Mouse (Mus musculus) lung, postnatal 4 days (tissue): ENCODE data around the gene Tbx1.

Experiments used
- DNase-seq, 2 experiments: peaks; one replicate each; pipeline ENCODE4 v3.0.0; 2021

Tbx1 gene

GRCm38 (mm10) chr16:18589804-18590790 lies at the start of gene Tbx1:
Gene Tbx1, minus strand, starts transcription at chr16:18590671.
- DNase-seq = no peak

DNA sequence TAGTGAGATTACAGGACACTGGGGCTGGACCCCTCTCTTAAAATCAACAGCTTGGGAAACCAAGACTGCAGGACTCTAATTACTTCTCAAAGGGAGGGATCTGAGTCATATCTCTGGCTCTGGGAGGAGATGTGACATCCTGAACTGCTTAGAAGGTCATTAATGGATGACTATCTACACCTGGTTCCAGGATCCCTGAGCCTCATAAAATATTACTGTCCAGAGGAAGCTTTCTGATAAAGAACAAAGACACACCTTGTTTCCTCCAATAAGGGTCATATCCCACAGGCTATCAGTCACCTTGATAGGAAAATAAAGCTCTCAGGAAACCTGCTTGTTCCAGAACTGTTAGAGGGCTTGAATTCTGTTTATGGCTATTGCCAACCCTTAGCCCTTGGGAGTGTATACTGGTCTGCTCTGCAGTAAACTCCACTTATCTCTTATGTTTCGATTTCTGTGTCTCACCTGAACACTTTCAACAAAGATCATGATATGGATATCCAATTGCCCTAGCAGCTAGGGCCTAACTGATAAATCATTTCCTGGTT lies 49.0 kb upstream of the Tbx1 start:
- no peak for DNase-seq

GRCm38 (mm10) chr16:18638396-18638795 lies 47.9 kb upstream of the Tbx1 start:
- DNase-seq = peak in 1 of 2 experiments; percentile 8

- DNase-seq = peak in 1 of 2 experiments; percentile 5
Measured at GRCm38 (mm10) chr16:18636804-18637203, 46.3 kb upstream of the Tbx1 start.

DNA sequence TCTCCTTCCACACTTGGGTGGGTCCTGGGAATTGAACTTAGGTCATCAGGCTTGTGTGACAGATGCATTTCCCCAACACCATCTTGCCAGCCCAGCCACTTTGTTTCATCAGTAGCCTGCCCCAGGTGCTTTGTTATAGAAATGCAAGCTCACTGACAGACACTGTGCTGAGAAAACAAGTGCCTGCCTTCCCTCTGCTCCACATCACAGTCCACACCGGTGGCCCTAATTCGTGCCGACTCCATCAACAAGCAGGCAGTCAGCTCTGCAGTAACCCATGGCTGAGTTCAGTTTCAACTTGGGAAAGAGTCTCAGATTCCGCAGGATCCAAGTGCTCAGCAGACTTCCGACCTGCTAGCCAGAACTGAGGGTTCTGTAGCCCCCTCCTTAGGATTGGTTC lies 45.9 kb upstream of the Tbx1 start:
- DNase-seq = peak in 1 of 2 experiments; percentile 4

DNA sequence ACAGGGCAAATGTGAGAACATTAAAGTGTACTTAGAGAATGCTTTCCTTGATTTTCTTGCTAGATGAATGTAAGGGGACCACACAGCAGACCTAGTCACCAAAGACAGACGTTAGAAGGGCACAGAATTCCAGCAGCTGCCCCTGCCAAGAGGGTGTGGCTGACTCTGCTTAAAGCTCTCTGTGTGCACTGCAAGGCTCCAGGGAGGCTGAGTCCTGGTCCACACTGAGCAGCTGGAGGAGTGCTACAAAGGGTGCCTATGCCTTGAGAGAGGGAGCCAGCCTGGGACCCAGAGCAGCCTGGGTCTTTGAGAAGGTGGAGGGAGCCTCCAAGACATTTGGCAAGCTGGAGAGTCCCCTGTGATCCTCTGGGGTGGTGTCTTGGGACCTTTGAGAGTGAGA lies 42.9 kb upstream of the Tbx1 start:
- DNase-seq = peak in 1 of 2 experiments; percentile 14

GRCm38 (mm10) chr16:18632816-18633215 lies 42.3 kb upstream of the Tbx1 start:
- peak in 1 of 2 experiments; percentile 9 for DNase-seq

DNA sequence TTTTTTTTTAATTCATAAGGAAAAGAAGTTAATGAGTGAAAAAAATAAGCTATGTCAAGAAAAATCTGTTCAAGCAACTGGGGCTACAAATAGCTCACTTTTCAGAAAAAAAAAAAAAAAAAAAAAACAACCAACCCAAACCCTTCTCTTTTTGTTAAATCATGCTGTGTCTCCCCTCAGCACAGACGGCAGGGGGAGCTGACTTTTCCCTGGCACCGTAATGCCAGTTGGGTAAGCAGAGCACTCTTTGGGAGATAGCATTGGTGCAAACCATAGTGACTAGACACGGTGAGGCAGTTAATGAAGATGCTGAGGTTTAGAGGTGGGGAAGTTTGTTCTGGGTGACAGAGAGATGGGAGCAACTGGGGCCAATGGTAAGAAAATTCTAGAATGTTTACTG lies 41.6 kb upstream of the Tbx1 start:
- DNase-seq = peak in 1 of 2 experiments; percentile 18

GRCm38 (mm10) chr16:18631141-18631540 lies 40.7 kb upstream of the Tbx1 start:
- DNase-seq = peak in 1 of 2 experiments; percentile 3

DNA sequence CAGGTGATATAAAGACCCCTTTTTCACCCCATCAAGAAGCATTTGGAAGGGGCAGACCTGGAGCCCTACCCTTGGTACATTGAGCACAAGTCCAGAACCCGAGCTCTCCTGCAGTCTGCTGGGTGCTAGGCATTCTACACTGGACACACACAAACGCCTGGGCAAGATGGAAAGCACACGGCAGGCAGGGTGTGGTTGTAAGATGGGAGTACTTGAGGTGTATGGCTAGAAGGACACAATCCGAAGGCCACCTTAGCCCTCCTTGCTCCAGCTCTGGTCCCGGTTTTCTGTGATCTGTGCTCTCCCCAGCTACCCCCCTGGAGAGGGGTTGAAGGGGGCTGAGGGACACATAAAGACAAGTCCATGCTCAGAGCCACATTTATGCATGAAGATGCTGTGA lies 39.8 kb upstream of the Tbx1 start:
- no peak for DNase-seq

DNA sequence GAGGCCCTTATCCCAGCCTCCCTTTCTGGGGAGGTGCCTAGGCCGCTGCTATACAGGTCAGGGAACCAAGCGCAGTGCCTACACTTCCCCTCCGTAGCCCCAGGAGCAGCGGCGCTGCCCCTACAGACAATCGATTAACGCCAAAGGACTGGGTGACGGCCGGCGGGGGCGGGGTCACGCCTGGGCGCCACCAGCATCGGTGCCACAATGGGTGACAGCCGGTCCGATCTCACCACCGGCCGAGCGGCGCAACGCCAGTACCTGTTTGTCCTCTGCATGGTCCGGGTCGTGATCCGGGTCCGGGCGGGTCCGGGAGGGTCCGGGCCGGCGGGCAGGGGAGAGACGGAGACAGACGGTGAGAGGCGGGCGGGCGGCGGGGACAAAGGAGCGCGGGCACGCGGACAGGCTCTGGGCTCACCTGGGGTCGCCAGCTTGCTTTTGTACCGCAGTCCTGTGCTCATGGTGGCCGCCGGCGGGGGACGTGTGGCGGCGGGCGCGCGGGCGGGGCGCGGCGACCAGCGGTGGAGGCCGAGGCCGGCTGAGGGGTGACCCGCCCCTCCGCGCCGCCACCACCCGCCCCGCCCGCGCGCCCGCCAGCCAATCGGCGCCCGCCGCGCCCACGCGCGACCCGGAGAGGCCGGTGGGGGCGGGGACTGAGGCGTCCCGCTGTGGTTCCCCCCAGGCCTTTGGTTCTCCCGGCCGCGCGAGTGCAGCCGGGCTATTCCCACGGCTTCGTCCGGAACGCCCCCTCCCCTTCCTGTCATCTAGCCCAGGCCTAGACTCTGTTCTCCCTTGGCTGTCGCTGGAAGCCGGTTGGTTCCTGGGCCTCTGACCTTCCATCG lies 39.1 kb upstream of the Tbx1 start, which contains the start of gene Sept5:
Gene Sept5 (minus strand): TSS at position 565 of the 842 bp plus-strand sequence.
- peak; percentile 78 to 85 for DNase-seq

DNA sequence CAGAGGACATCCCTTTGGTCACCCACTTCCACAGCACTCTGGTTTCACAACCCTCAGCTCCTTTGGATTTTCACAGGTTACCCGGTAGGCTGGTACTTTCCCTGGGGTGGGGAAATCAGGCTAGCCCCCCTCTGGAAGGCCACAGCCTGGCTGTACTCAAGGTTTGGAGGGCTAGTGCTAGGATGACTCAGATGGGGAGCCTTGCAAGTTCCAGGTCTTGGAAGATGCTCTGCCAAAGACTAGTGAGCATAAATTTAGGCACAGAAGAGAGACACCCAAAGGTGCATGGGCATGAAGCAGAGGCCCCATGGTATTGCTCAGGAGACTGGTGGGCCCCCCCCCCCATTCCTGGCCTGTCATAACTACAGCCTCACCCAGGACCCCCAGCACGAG lies 38.5 kb upstream of the Tbx1 start:
- DNase-seq = no peak

- peak in 1 of 2 experiments; percentile 19 for DNase-seq
Measured at GRCm38 (mm10) chr16:18628206-18628947, 37.9 kb upstream of the Tbx1 start.

- peak in 1 of 2 experiments; percentile 17 for DNase-seq
Measured at GRCm38 (mm10) chr16:18627163-18627562, 36.7 kb upstream of the Tbx1 start.

- DNase-seq = peak; percentile 87 to 88
Measured at GRCm38 (mm10) chr16:18626376-18626878, 36.0 kb upstream of the Tbx1 start, which contains the start of gene Gm49601. Gene Gm49601, minus strand, starts transcription at chr16:18626427.

GRCm38 (mm10) chr16:18625791-18626311 lies 35.4 kb upstream of the Tbx1 start:
- DNase-seq = peak in 1 of 2 experiments; percentile 35

DNA sequence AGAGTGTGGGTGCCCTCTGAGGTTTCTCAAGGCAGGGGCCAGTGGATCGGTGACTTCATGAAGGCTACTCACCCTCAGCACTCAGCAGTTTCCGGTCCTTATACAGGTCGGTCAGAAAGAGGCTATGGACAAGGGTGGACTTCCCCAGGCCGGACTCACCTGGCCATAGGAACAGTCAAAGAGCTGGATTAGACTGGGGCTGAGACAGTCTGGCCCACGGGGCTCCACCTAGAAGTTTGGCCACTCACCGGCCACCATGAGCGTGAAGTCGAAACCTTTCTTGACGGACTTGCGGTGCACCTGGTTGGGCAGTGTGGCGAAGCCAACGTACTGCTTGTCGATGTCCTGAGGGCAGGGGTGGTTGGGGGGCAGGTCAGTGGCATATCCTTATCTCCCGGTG lies 34.6 kb upstream of the Tbx1 start:
- DNase-seq = no peak

- no peak for DNase-seq
Measured at GRCm38 (mm10) chr16:18624641-18625040, 34.2 kb upstream of the Tbx1 start.

- DNase-seq = no peak
Measured at GRCm38 (mm10) chr16:18623751-18624540, 33.5 kb upstream of the Tbx1 start.

GRCm38 (mm10) chr16:18622916-18623750 lies 32.7 kb upstream of the Tbx1 start:
- no peak for DNase-seq
